Mouse (Mus musculus) liver, embryonic 16.5 days (tissue): ENCODE measurements around the gene Fam19a1. TPM values are rescaled to one million over a fixed set of nuclear protein-coding genes. Genes with fewer than 3 reads are reported as not detected.

Experiments
- ATAC-seq: fragments of 200-750 bp; cut with Nextera tagmentation; 2 replicates; pipeline ENCODE4 v1.8.0; 2017; ENCODE audit warnings: low read depth, mild to moderate bottlenecking, moderate number of reproducible peaks, moderate library complexity
- H3K27ac ChIP-seq: fragments of 300-500 bp; sonication (generic); 2 replicates; pipeline ENCODE4 v1.5.1; 2014; ENCODE audit warnings: mild to moderate bottlenecking, low read length
- H3K27me3 ChIP-seq: fragments of 300-500 bp; sonication (generic); 2 replicates; pipeline ENCODE4 v1.6.1; 2014; ENCODE audit warnings: low read depth, low read length, mixed read lengths; ENCODE audit not compliant: control insufficient read depth, insufficient read depth
- H3K36me3 ChIP-seq: fragments of 300-500 bp; sonication (generic); 2 replicates; pipeline ENCODE4 v1.6.1; 2014; ENCODE audit warnings: mild to moderate bottlenecking; ENCODE audit not compliant: control insufficient read depth, insufficient read depth
- H3K4me1 ChIP-seq: fragments of 300-500 bp; sonication (generic); 2 replicates; pipeline ENCODE4 v1.6.1; 2014; ENCODE audit warnings: low read depth, low read length, mixed read lengths; ENCODE audit not compliant: control insufficient read depth
- H3K4me2 ChIP-seq: fragments of 300-500 bp; sonication (generic); 2 replicates; pipeline ENCODE4 v1.6.1; 2014; ENCODE audit warnings: low read depth, low read length, mixed read lengths
- H3K4me3 ChIP-seq: fragments of 300-500 bp; sonication (generic); 2 replicates; pipeline ENCODE4 v1.5.1; 2014; ENCODE audit warnings: low read depth, mild to moderate bottlenecking, low read length
- H3K9ac ChIP-seq: fragments of 300-500 bp; sonication (generic); 2 replicates; pipeline ENCODE4 v1.6.1; 2014; ENCODE audit warnings: low read depth, low read length
- H3K9me3 ChIP-seq: fragments of 300-500 bp; sonication (generic); replicated peaks from 2 replicates; pipeline ENCODE4 v1.6.1; 2016; ENCODE audit warnings: low read length; ENCODE audit not compliant: control insufficient read depth
- WGBS: fragments of 180-500 bp; shearing (Covaris S2); extraction: QIAGEN DNeasy Blood & Tissue Kit; methylation state at CpG from one replicate; pipeline ENCODE4 v1.1.7; 2014; ENCODE audit not compliant: insufficient replicate concordance; 5-methylcytosine and 5-hydroxymethylcytosine counted together
- polyA plus RNA-seq: library from polyadenylated mRNA; unstranded; fragments of >200 nt; fragmentation: Nextera tagmentation; extraction: Ambion mirVana; gene quantifications from 2 replicates; pipeline ENCODE4 v1.2.1, GENCODE M21; 2015

The Fam19a1 gene
- polyA plus RNA-seq, 1 experiment from 2014 or later, result 0.20 TPM

DNA sequence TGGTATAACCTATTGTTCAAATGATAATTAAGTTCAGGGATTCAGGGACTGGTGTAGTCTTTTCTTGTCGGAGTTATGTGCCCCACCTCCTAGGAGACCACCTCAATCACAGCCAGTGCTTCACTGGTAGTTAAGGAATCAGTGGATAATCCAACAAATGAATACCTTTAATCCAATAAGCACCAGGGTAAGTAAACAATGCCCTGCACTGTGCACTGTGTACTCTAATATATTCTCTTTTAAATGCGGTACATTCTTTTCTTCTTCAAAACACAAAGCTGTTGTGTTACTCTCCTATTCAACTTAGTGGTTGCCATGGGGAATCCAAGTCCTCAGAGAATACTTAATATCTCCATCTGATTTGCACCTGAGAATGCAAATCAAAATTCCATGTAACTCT lies 260.3 kb downstream of the Fam19a1 start:
- no peak overlapping the region for H3K9ac ChIP-seq
- H3K9me3 ChIP-seq, result no peaks in the 10 kb centered on the region
- ATAC-seq, result no peak
- no peaks in the 10 kb centered on the region for H3K27me3 ChIP-seq
- 73% methylated on average over 2 of the region's 2 CpGs for WGBS
- no peaks in the 10 kb centered on the region for H3K36me3 ChIP-seq
- H3K4me3 ChIP-seq, result no peak overlapping the region
- H3K4me1 ChIP-seq, result no peaks in the 10 kb centered on the region
- no peak overlapping the region for H3K4me2 ChIP-seq
- H3K27ac ChIP-seq, result no peak overlapping the region

DNA sequence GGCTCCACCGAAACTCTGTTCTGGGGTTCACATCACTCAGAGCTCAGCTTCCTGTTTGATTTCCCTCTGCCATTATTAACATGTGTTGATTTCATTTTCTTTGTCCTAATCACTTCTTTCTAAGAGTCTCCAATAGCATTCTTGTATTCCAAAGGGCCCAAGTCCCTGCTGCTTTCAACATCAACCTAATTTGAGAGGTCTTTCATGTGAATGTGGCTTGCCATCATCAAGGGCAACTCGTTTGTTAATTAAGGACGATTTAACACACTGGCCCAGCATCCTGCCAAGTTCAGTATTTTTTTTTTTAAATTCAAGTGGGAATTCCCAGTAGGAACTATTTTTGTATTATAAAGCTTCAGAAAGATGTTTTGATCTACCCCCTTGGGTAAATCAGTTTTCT lies 263.8 kb downstream of the Fam19a1 start:
- Histone ChIP-seq H3K9me3 (no peaks in the 10 kb centered on the region), H3K9ac (no peak overlapping the region), H3K4me1 (no peaks in the 10 kb centered on the region), H3K27ac (no peak overlapping the region), H3K27me3 (no peaks in the 10 kb centered on the region), H3K4me3 (no peak overlapping the region), H3K36me3 (no peaks in the 10 kb centered on the region), H3K4me2 (no peak overlapping the region)
- no peak for ATAC-seq
- 58% methylated on average over 3 of the region's 3 CpGs for WGBS

DNA sequence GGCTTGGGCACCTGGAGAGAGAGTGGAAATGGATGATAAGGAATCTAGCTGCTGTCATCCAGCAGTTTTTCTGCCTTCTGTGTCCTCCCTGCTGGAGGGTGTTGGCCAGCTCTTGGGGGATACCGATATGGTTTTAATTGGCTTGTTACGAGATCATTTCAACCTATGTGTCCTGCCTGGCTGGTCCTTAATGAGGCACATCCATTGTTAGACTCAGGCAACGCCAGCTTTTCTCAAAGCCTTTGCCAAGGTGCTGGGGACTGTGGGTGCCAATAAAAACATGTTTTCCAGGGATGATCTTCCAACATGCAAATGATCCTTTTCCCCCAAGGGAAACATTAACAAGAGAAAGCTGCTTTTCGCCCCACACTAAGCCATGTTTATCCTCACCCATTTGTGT lies 266.3 kb downstream of the Fam19a1 start:
- Histone ChIP-seq H3K4me1 (no peaks in the 10 kb centered on the region), H3K36me3 (no peaks in the 10 kb centered on the region), H3K27ac (no peak overlapping the region), H3K4me2 (no peak overlapping the region), H3K4me3 (no peak overlapping the region), H3K27me3 (no peaks in the 10 kb centered on the region), H3K9ac (no peak overlapping the region), H3K9me3 (no peaks in the 10 kb centered on the region)
- 57% methylated on average over 4 of the region's 4 CpGs for WGBS
- ATAC-seq, result no peak

DNA sequence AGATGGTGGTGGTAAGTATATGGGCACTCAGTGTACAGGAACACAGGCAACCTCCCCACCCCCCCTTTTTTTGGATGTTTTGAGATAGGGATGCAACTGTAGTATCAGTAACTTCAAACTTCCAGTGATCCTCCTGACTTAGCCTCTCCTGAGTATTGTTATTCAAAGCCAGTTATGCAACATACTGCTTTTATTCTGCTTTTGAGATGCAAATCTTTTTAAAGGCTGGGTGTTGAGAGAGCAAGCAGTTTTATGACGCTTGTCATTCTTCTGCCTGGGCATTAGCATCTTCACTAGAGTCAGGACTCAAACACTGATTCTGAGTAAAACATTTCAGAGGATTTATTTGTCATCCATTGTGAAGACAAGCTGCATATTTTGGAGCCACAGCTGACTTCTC lies 271.5 kb downstream of the Fam19a1 start:
- Histone ChIP-seq H3K4me2 (no peak overlapping the region), H3K4me1 (no peaks in the 10 kb centered on the region), H3K27me3 (no peaks in the 10 kb centered on the region), H3K9me3 (no peaks in the 10 kb centered on the region), H3K36me3 (no peaks in the 10 kb centered on the region), H3K27ac (no peak overlapping the region), H3K4me3 (no peak overlapping the region), H3K9ac (no peak overlapping the region)
- no peak for ATAC-seq
- WGBS, result 47% methylated on average over 1 of the region's 1 CpGs

DNA sequence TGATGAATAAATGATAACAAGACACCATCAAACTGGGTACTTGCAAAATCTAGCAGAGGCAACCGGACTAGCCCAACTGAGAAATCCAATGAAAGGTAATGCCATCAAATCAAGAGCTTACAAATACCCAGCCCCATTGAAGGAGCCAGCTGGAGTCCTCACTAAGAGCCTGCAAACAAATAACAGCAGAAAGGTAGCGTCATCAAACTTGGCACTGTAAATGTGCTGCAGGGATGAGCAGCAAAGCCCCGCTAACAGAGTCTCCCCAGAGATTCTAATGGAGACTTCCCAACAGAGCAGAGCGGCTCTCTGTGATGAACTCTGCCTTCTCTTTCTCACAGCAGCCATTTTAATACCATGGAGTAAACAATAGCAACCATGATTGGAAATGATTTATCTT lies 305.9 kb downstream of the Fam19a1 start:
- 59% methylated on average over 4 of the region's 4 CpGs for WGBS
- no peak overlapping the region for H3K4me2 ChIP-seq
- no peak overlapping the region for H3K4me3 ChIP-seq
- no peaks in the 10 kb centered on the region for H3K4me1 ChIP-seq
- no peak overlapping the region for H3K9ac ChIP-seq
- H3K36me3 ChIP-seq, result no peaks in the 10 kb centered on the region
- no peaks in the 10 kb centered on the region for H3K9me3 ChIP-seq
- no peak overlapping the region for H3K27ac ChIP-seq
- no peak for ATAC-seq
- H3K27me3 ChIP-seq, result no peaks in the 10 kb centered on the region

DNA sequence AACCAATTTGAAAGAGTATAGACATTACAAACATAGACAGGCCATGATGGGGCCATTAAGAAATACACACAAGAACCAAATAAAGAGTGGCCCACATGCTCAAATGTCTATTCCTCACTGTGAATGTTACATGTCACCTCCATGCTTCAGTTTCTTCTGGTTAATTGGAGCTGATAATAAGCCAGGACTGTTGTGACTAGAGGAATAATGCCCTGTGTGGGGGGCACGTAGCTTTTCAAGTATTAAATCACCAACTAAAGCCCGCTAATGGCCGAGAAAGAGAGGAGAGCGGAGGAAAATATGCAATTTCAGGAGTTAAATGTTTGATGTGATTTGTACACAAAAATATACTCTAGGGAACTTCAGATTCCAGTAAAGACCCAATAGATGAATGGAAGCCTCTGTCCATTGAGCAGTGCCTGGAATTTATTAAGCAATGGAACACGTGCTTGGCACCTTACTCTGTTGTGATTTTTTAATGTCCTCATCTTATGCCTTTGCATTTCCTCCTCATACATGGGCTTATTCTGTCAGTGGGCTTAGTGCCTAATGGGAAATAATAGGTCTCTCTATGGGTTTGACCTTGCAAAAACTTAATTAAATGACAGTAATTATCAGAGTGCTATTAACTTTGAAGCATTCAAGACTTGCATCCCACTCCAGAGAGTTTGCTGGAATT lies 306.9 kb downstream of the Fam19a1 start:
- ATAC-seq, result no peak
- no peaks in the 10 kb centered on the region for H3K36me3 ChIP-seq
- 65% methylated on average over 5 of the region's 5 CpGs for WGBS

DNA sequence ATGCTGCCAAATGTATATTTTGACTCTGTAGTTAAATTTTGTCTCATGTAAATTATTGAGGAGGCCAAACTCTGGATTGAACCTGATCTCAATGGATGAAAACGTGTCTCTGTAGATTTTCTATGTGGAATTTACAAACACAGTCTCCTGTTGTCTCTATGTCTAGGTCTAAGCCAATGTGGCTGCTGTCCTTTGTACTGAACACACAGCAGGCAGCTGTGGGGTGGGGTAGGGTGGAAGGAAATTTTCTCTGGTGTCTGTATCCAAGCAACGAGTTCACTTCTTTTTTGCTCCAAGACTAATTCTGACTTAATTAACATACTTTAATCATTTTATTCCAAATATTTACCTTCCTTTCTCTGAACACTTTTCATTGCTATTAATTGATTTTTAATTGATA lies 307.6 kb downstream of the Fam19a1 start:
- H3K27me3 ChIP-seq, result no peaks in the 10 kb centered on the region
- H3K27ac ChIP-seq, result no peak overlapping the region
- no peaks in the 10 kb centered on the region for H3K9me3 ChIP-seq
- no peak overlapping the region for H3K4me3 ChIP-seq
- no peak for ATAC-seq
- H3K4me2 ChIP-seq, result no peak overlapping the region
- H3K9ac ChIP-seq, result no peak overlapping the region
- no peaks in the 10 kb centered on the region for H3K36me3 ChIP-seq
- WGBS, result 35% methylated on average over 2 of the region's 2 CpGs
- no peaks in the 10 kb centered on the region for H3K4me1 ChIP-seq

More for the DNA sequence above, 306.9 kb downstream of the Fam19a1 start:
- H3K27me3 ChIP-seq, result no peaks in the 10 kb centered on the region
- H3K9me3 ChIP-seq, result no peaks in the 10 kb centered on the region
- H3K4me3 ChIP-seq, result no peak overlapping the region
- H3K27ac ChIP-seq, result no peak overlapping the region
- no peak overlapping the region for H3K9ac ChIP-seq
- no peaks in the 10 kb centered on the region for H3K4me1 ChIP-seq
- H3K4me2 ChIP-seq, result no peak overlapping the region

DNA sequence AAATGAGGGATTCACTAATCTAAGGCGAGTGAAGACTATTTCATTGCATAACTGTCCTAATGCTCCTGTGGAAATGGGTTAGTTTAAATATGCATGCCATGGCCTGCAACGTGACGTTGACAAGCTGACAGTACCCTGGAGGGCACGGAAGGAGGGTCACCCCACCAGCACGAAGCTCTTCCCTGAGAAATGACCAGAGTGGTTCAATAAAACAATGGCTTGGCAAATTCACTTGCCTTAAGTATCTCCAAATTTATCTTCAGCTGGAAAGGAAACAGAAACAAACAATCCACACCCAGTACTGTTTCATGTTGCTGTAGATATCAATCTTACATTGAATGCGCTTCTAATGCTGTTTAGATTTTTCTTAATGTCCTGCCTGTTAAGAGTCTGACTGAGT lies 316.4 kb downstream of the Fam19a1 start:
- Histone ChIP-seq H3K36me3 (no peaks in the 10 kb centered on the region), H3K27me3 (no peaks in the 10 kb centered on the region), H3K4me2 (no peak overlapping the region), H3K9me3 (no peaks in the 10 kb centered on the region), H3K27ac (no peak overlapping the region), H3K9ac (no peak overlapping the region), H3K4me3 (no peak overlapping the region), H3K4me1 (no peaks in the 10 kb centered on the region)
- no peak for ATAC-seq
- WGBS, result 51% methylated on average over 6 of the region's 6 CpGs

DNA sequence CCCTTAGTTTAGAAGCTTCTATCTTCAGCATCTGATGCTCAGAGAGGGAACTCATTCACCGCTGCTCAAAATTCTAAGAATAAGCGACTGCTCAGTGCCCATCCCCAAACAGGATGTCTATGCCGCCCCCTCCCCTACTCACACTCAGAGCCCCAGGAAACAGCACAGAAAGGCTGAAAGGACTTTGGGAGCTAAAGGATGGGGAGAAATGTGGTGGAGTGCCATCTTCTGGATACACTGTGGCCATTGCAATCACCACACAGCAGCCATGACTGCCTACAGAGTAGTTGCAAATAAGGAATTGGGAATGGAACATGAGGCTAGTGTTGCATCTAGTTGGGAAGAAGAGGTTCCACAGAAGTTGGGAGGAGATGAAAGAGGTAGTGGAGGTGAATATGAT lies 319.4 kb downstream of the Fam19a1 start:
- Histone ChIP-seq H3K36me3 (no peaks in the 10 kb centered on the region), H3K4me1 (no peaks in the 10 kb centered on the region), H3K4me3 (no peak overlapping the region), H3K9ac (no peak overlapping the region), H3K9me3 (no peaks in the 10 kb centered on the region), H3K4me2 (no peak overlapping the region), H3K27ac (no peak overlapping the region), H3K27me3 (no peaks in the 10 kb centered on the region)
- no peak for ATAC-seq
- WGBS, result 11% methylated on average over 3 of the region's 3 CpGs
